Mouse (Mus musculus): ENCODE data around the gene BC030870. TPM values are rescaled to one million over a fixed set of nuclear protein-coding genes. Genes with fewer than 3 reads are reported as not detected.

BC030870 gene
- polyA plus RNA-seq, 1 experiment from 2014 or later = not detected

- no peaks in the 10 kb centered on the region for H3K36me3 ChIP-seq (ENCODE audit: control insufficient read depth, insufficient read depth, low read length)
- 87% methylated on average over 4 of the region's 4 CpGs for WGBS
- no peaks in the 10 kb centered on the region for H3K27me3 ChIP-seq (replicated peaks; ENCODE audit: control insufficient read depth, insufficient read depth, low read length)
- no peak overlapping the region for H3K9ac ChIP-seq (ENCODE audit: low read depth, low read length)
- no peak overlapping the region for H3K27ac ChIP-seq (ENCODE audit: low read depth, low read length)
- H3K4me3 ChIP-seq (ENCODE audit: low read depth, low read length) = no peak overlapping the region
- DNase-seq (ENCODE audit: low spot score) = no peak
- no peak overlapping the region for H3K4me2 ChIP-seq
- no peaks in the 10 kb centered on the region for H3K4me1 ChIP-seq (replicated peaks; ENCODE audit: control insufficient read depth, insufficient read depth, low read length)
- no peaks in the 10 kb centered on the region for H3K9me3 ChIP-seq (ENCODE audit: control insufficient read depth, low read length)
- no peak for ATAC-seq (replicated peaks; ENCODE audit: low FRiP score)
Observed at GRCm38 (mm10) chr8:65067031-65067430, 62.3 kb downstream of the BC030870 start.

- H3K4me1 ChIP-seq (replicated peaks; ENCODE audit: control insufficient read depth, insufficient read depth, low read length) = no peaks in the 10 kb centered on the region
- DNase-seq (ENCODE audit: low spot score) (no peak), ATAC-seq (replicated peaks; ENCODE audit: low FRiP score) (no peak)
- H3K9ac ChIP-seq (ENCODE audit: low read depth, low read length) = no peak overlapping the region
- H3K36me3 ChIP-seq (ENCODE audit: control insufficient read depth, insufficient read depth, low read length) = no peaks in the 10 kb centered on the region
- no peaks in the 10 kb centered on the region for H3K27me3 ChIP-seq (replicated peaks; ENCODE audit: control insufficient read depth, insufficient read depth, low read length)
- 96% methylated on average over 3 of the region's 3 CpGs for WGBS
- H3K4me2 ChIP-seq = no peak overlapping the region
- H3K9me3 ChIP-seq (ENCODE audit: control insufficient read depth, low read length) = no peaks in the 10 kb centered on the region
- H3K27ac ChIP-seq (ENCODE audit: low read depth, low read length) = no peak overlapping the region
- no peak overlapping the region for H3K4me3 ChIP-seq (ENCODE audit: low read depth, low read length)
Observed at GRCm38 (mm10) chr8:65065622-65066021, 63.7 kb downstream of the BC030870 start.

GRCm38 (mm10) chr8:65064071-65064470 is 65.3 kb downstream of the BC030870 start:
- no peaks in the 10 kb centered on the region for H3K9me3 ChIP-seq (ENCODE audit: control insufficient read depth, low read length)
- no peak overlapping the region for H3K9ac ChIP-seq (ENCODE audit: low read depth, low read length)
- WGBS = 56% methylated on average over 2 of the region's 2 CpGs
- no peak overlapping the region for H3K4me3 ChIP-seq (ENCODE audit: low read depth, low read length)
- ATAC-seq (replicated peaks; ENCODE audit: low FRiP score) (no peak), DNase-seq (ENCODE audit: low spot score) (no peak)
- H3K36me3 ChIP-seq (ENCODE audit: control insufficient read depth, insufficient read depth, low read length) = no peaks in the 10 kb centered on the region
- no peaks in the 10 kb centered on the region for H3K4me1 ChIP-seq (replicated peaks; ENCODE audit: control insufficient read depth, insufficient read depth, low read length)
- no peak overlapping the region for H3K27ac ChIP-seq (ENCODE audit: low read depth, low read length)
- no peaks in the 10 kb centered on the region for H3K27me3 ChIP-seq (replicated peaks; ENCODE audit: control insufficient read depth, insufficient read depth, low read length)
- no peak overlapping the region for H3K4me2 ChIP-seq

GRCm38 (mm10) chr8:65062195-65062594 is 67.2 kb downstream of the BC030870 start:
- no peak overlapping the region for H3K4me3 ChIP-seq (ENCODE audit: low read depth, low read length)
- H3K27ac ChIP-seq (ENCODE audit: low read depth, low read length) = no peak overlapping the region
- H3K9me3 ChIP-seq (ENCODE audit: control insufficient read depth, low read length) = no peaks in the 10 kb centered on the region
- H3K36me3 ChIP-seq (ENCODE audit: control insufficient read depth, insufficient read depth, low read length) = no peaks in the 10 kb centered on the region
- no peaks in the 10 kb centered on the region for H3K4me1 ChIP-seq (replicated peaks; ENCODE audit: control insufficient read depth, insufficient read depth, low read length)
- H3K9ac ChIP-seq (ENCODE audit: low read depth, low read length) = no peak overlapping the region
- no peaks in the 10 kb centered on the region for H3K27me3 ChIP-seq (replicated peaks; ENCODE audit: control insufficient read depth, insufficient read depth, low read length)
- DNase-seq (ENCODE audit: low spot score) (no peak), ATAC-seq (replicated peaks; ENCODE audit: low FRiP score) (no peak)
- WGBS = 78% methylated on average over 4 of the region's 4 CpGs
- H3K4me2 ChIP-seq = no peak overlapping the region

GRCm38 (mm10) chr8:65056722-65057121 is 72.6 kb downstream of the BC030870 start:
- Histone ChIP-seq H3K4me2 (no peak overlapping the region), H3K27ac (ENCODE audit: low read depth, low read length) (no peak overlapping the region), H3K9me3 (ENCODE audit: control insufficient read depth, low read length) (no peaks in the 10 kb centered on the region), H3K27me3 (replicated peaks; ENCODE audit: control insufficient read depth, insufficient read depth, low read length) (no peaks in the 10 kb centered on the region), H3K36me3 (ENCODE audit: control insufficient read depth, insufficient read depth, low read length) (no peaks in the 10 kb centered on the region), H3K4me3 (ENCODE audit: low read depth, low read length) (no peak overlapping the region), H3K4me1 (replicated peaks; ENCODE audit: control insufficient read depth, insufficient read depth, low read length) (no peaks in the 10 kb centered on the region), H3K9ac (ENCODE audit: low read depth, low read length) (no peak overlapping the region)
- WGBS = 87% methylated on average over 4 of the region's 4 CpGs
- no peak for DNase-seq (ENCODE audit: low spot score)
- ATAC-seq (replicated peaks; ENCODE audit: low FRiP score) = no peak

GRCm38 (mm10) chr8:65053968-65054367 is 75.4 kb downstream of the BC030870 start:
- DNase-seq (ENCODE audit: low spot score) (no peak), ATAC-seq (replicated peaks; ENCODE audit: low FRiP score) (no peak)
- H3K4me1 ChIP-seq (replicated peaks; ENCODE audit: control insufficient read depth, insufficient read depth, low read length) = no peaks in the 10 kb centered on the region
- 61% methylated on average over 5 of the region's 5 CpGs for WGBS
- no peak overlapping the region for H3K4me3 ChIP-seq (ENCODE audit: low read depth, low read length)
- H3K9ac ChIP-seq (ENCODE audit: low read depth, low read length) = no peak overlapping the region
- no peaks in the 10 kb centered on the region for H3K9me3 ChIP-seq (ENCODE audit: control insufficient read depth, low read length)
- H3K27me3 ChIP-seq (replicated peaks; ENCODE audit: control insufficient read depth, insufficient read depth, low read length) = no peaks in the 10 kb centered on the region
- H3K4me2 ChIP-seq = no peak overlapping the region
- no peaks in the 10 kb centered on the region for H3K36me3 ChIP-seq (ENCODE audit: control insufficient read depth, insufficient read depth, low read length)
- H3K27ac ChIP-seq (ENCODE audit: low read depth, low read length) = no peak overlapping the region

- H3K27ac ChIP-seq (ENCODE audit: low read depth, low read length) = no peak overlapping the region
- H3K4me1 ChIP-seq (replicated peaks; ENCODE audit: control insufficient read depth, insufficient read depth, low read length) = no peaks in the 10 kb centered on the region
- H3K9me3 ChIP-seq (ENCODE audit: control insufficient read depth, low read length) = no peaks in the 10 kb centered on the region
- H3K4me3 ChIP-seq (ENCODE audit: low read depth, low read length) = no peak overlapping the region
- ATAC-seq (replicated peaks; ENCODE audit: low FRiP score) (no peak), DNase-seq (ENCODE audit: low spot score) (no peak)
- H3K4me2 ChIP-seq = no peak overlapping the region
- H3K36me3 ChIP-seq (ENCODE audit: control insufficient read depth, insufficient read depth, low read length) = no peaks in the 10 kb centered on the region
- no peak overlapping the region for H3K9ac ChIP-seq (ENCODE audit: low read depth, low read length)
- 84% methylated on average over 3 of the region's 3 CpGs for WGBS
- H3K27me3 ChIP-seq (replicated peaks; ENCODE audit: control insufficient read depth, insufficient read depth, low read length) = no peaks in the 10 kb centered on the region
Observed at GRCm38 (mm10) chr8:65053554-65053953, 75.8 kb downstream of the BC030870 start.

GRCm38 (mm10) chr8:65047801-65048200 is 81.6 kb downstream of the BC030870 start:
- Histone ChIP-seq H3K4me2 (no peak overlapping the region), H3K4me1 (replicated peaks; ENCODE audit: control insufficient read depth, insufficient read depth, low read length) (no peaks in the 10 kb centered on the region), H3K4me3 (ENCODE audit: low read depth, low read length) (no peak overlapping the region), H3K27me3 (replicated peaks; ENCODE audit: control insufficient read depth, insufficient read depth, low read length) (no peaks in the 10 kb centered on the region), H3K9ac (ENCODE audit: low read depth, low read length) (no peak overlapping the region), H3K27ac (ENCODE audit: low read depth, low read length) (no peak overlapping the region), H3K9me3 (ENCODE audit: control insufficient read depth, low read length) (no peaks in the 10 kb centered on the region), H3K36me3 (ENCODE audit: control insufficient read depth, insufficient read depth, low read length) (no peaks in the 10 kb centered on the region)
- ATAC-seq (replicated peaks; ENCODE audit: low FRiP score) (no peak), DNase-seq (ENCODE audit: low spot score) (no peak)
- WGBS = 81% methylated on average over 4 of the region's 4 CpGs

GRCm38 (mm10) chr8:65047193-65047592 is 82.2 kb downstream of the BC030870 start:
- DNase-seq (ENCODE audit: low spot score) = no peak
- H3K27me3 ChIP-seq (replicated peaks; ENCODE audit: control insufficient read depth, insufficient read depth, low read length) = no peaks in the 10 kb centered on the region

More at GRCm38 (mm10) chr8:65047193-65047592, 82.2 kb downstream of the BC030870 start:
- H3K9me3 ChIP-seq (ENCODE audit: control insufficient read depth, low read length) = no peaks in the 10 kb centered on the region
- H3K4me2 ChIP-seq = no peak overlapping the region
- H3K36me3 ChIP-seq (ENCODE audit: control insufficient read depth, insufficient read depth, low read length) = no peaks in the 10 kb centered on the region
- no peak overlapping the region for H3K9ac ChIP-seq (ENCODE audit: low read depth, low read length)
- ATAC-seq (replicated peaks; ENCODE audit: low FRiP score) = no peak
- H3K4me3 ChIP-seq (ENCODE audit: low read depth, low read length) = no peak overlapping the region
- no peaks in the 10 kb centered on the region for H3K4me1 ChIP-seq (replicated peaks; ENCODE audit: control insufficient read depth, insufficient read depth, low read length)
- no peak overlapping the region for H3K27ac ChIP-seq (ENCODE audit: low read depth, low read length)
- 88% methylated on average over 4 of the region's 4 CpGs for WGBS

All from liver, embryonic 11.5 days (tissue).